Mouse (Mus musculus): ENCODE data around the gene Brd2.

GRCm38 (mm10) chr17:34126826-34127420 lies 4.5 kb upstream of the Brd2 start:
- TF ChIP-seq CTCF (IDR thresholded peaks at IDR 0.05; ENCODE audit: borderline replicate concordance, control insufficient read depth, extremely low read depth, insufficient read depth, low read length, poor library complexity): no peak
- no peak for TF ChIP-seq POLR2A (IDR thresholded peaks at IDR 0.05; ENCODE audit: control insufficient read depth, extremely low read depth, insufficient read depth, low read length, poor library complexity)

Data from thymus, adult 2 months (tissue).